Mouse (Mus musculus) ES-E14 (cell line): ENCODE measurements around the gene Dcun1d3.

Experiments used
- MAFK ChIP-seq: IDR thresholded peaks from 2 replicates; pipeline ENCODE4 v1.6.1; 2014; ENCODE audit warnings: mild to moderate bottlenecking, low read depth, low read length, inconsistent platforms; ENCODE audit not compliant: insufficient read depth
- ZC3H11A ChIP-seq: IDR thresholded peaks from 2 replicates; pipeline ENCODE4 v1.6.1; 2012; ENCODE audit warnings: low read depth, mild to moderate bottlenecking, inconsistent platforms, low read length, borderline replicate concordance
- ZNF384 ChIP-seq: IDR thresholded peaks from 2 replicates; pipeline ENCODE4 v1.6.1; 2012; ENCODE audit warnings: low read depth, low read length, inconsistent platforms

- TF ChIP-seq ZC3H11A (no peak), MAFK (no peak), ZNF384 (no peak)
Observed at GRCm38 (mm10) chr7:119921054-119921453, 25.0 kb upstream of the Dcun1d3 start.
